Mouse (Mus musculus) neural tube, embryonic 12.5 days (tissue): Measurements from ENCODE around the gene Chaf1a. TPM values are rescaled to one million over a fixed set of nuclear protein-coding genes. Genes with fewer than 3 reads are reported as not detected.

ENCODE experiments used
- ATAC-seq: fragments of 200-750 bp; cut with Nextera tagmentation; 2 replicates; pipeline ENCODE4 v1.8.0; 2017; ENCODE audit warnings: low read depth, mild to moderate bottlenecking, moderate TSS enrichment, moderate library complexity; ENCODE audit not compliant: low FRiP score
- H3K27ac ChIP-seq: fragments of 300-500 bp; sonication (generic); 2 replicates; pipeline ENCODE4 v1.5.1; 2016
- H3K27me3 ChIP-seq: fragments of 300-500 bp; sonication (generic); replicated peaks from 2 replicates; pipeline ENCODE4 v1.6.1; 2016; ENCODE audit warnings: mild to moderate bottlenecking
- H3K36me3 ChIP-seq: fragments of 300-500 bp; sonication (generic); 2 replicates; pipeline ENCODE4 v1.6.1; 2016; ENCODE audit warnings: mild to moderate bottlenecking
- H3K4me1 ChIP-seq: fragments of 300-500 bp; sonication (generic); 2 replicates; pipeline ENCODE4 v1.6.1; 2016
- H3K4me2 ChIP-seq: fragments of 300-500 bp; sonication (generic); replicated peaks from 2 replicates; pipeline ENCODE4 v1.6.1; 2016; ENCODE audit warnings: mild to moderate bottlenecking
- H3K4me3 ChIP-seq: fragments of 300-500 bp; sonication (generic); 2 replicates; pipeline ENCODE4 v1.5.1; 2016
- H3K9ac ChIP-seq: fragments of 300-500 bp; sonication (generic); 2 replicates; pipeline ENCODE4 v1.6.1; 2016; ENCODE audit warnings: mild to moderate bottlenecking
- H3K9me3 ChIP-seq: fragments of 300-500 bp; sonication (generic); 2 replicates; pipeline ENCODE4 v1.6.1; 2016; ENCODE audit warnings: mild to moderate bottlenecking
- WGBS: fragments of 180-500 bp; shearing (Covaris S2); methylation state at CpG from one replicate; pipeline ENCODE4 v1.1.7; 2016; 5-methylcytosine and 5-hydroxymethylcytosine counted together
- polyA plus RNA-seq: library from polyadenylated mRNA; unstranded; fragments of >200 nt; fragmentation: Nextera tagmentation; extraction: Ambion mirVana; gene quantifications from 2 replicates; pipeline ENCODE4 v1.2.1, GENCODE M21; 2016

Chaf1a gene
- polyA plus RNA-seq, 1 experiment from 2014 or later = 25.3 TPM

- ATAC-seq = no peak
- H3K4me2 ChIP-seq = no peak overlapping the region
- whole genome bisulfite sequencing = 44% methylated on average over 2 of the region's 2 CpGs
- H3K9me3 ChIP-seq = no peaks in the 10 kb centered on the region
- H3K27ac ChIP-seq = no peak overlapping the region
- H3K36me3 ChIP-seq = peaks cover 39% of the 10 kb centered on the region
- peaks cover 14% of the 10 kb centered on the region for H3K4me1 ChIP-seq
- no peak overlapping the region for H3K9ac ChIP-seq
- H3K27me3 ChIP-seq = no peaks in the 10 kb centered on the region
- H3K4me3 ChIP-seq = no peak overlapping the region
These were observed 17.9 kb upstream of the Chaf1a start for GRCm38 (mm10) chr17:56022131-56022988.

GRCm38 (mm10) chr17:56022989-56023290 is 17.3 kb upstream of the Chaf1a start:
- peaks cover 14% of the 10 kb centered on the region for H3K4me1 ChIP-seq
- H3K36me3 ChIP-seq = peaks cover 39% of the 10 kb centered on the region
- H3K9ac ChIP-seq = no peak overlapping the region

GRCm38 (mm10) chr17:56023386-56023785 is 16.9 kb upstream of the Chaf1a start:
- Histone ChIP-seq H3K4me3 (no peak overlapping the region), H3K36me3 (peaks cover 39% of the 10 kb centered on the region), H3K4me1 (peaks cover 14% of the 10 kb centered on the region), H3K4me2 (no peak overlapping the region), H3K27ac (no peak overlapping the region), H3K27me3 (no peaks in the 10 kb centered on the region), H3K9ac (no peak overlapping the region), H3K9me3 (no peaks in the 10 kb centered on the region)
- no peak for ATAC-seq
- WGBS = 83% methylated on average over 5 of the region's 5 CpGs

More at GRCm38 (mm10) chr17:56022989-56023290, 17.3 kb upstream of the Chaf1a start:
- no peak overlapping the region for H3K4me2 ChIP-seq
- H3K9me3 ChIP-seq = no peaks in the 10 kb centered on the region
- H3K4me3 ChIP-seq = no peak overlapping the region
- H3K27ac ChIP-seq = no peak overlapping the region
- 85% methylated on average over 4 of the region's 4 CpGs for WGBS
- H3K27me3 ChIP-seq = no peaks in the 10 kb centered on the region
- ATAC-seq = no peak

GRCm38 (mm10) chr17:56024476-56024875 is 15.8 kb upstream of the Chaf1a start:
- Histone ChIP-seq H3K9ac (no peak overlapping the region), H3K4me3 (no peak overlapping the region), H3K4me2 (no peak overlapping the region), H3K4me1 (peaks cover 14% of the 10 kb centered on the region), H3K27me3 (no peaks in the 10 kb centered on the region), H3K9me3 (no peaks in the 10 kb centered on the region), H3K27ac (no peak overlapping the region), H3K36me3 (peaks cover 39% of the 10 kb centered on the region)
- WGBS = 74% methylated on average over 2 of the region's 2 CpGs
- no peak for ATAC-seq

GRCm38 (mm10) chr17:56024931-56025330 is 15.3 kb upstream of the Chaf1a start:
- no peak overlapping the region for H3K9ac ChIP-seq
- H3K9me3 ChIP-seq = no peaks in the 10 kb centered on the region
- ATAC-seq = no peak
- 84% methylated on average over 5 of the region's 5 CpGs for WGBS
- no peaks in the 10 kb centered on the region for H3K27me3 ChIP-seq
- no peak overlapping the region for H3K4me2 ChIP-seq
- no peak overlapping the region for H3K27ac ChIP-seq
- H3K4me1 ChIP-seq = peaks cover 14% of the 10 kb centered on the region
- no peak overlapping the region for H3K4me3 ChIP-seq
- peaks cover 36% of the 10 kb centered on the region for H3K36me3 ChIP-seq

GRCm38 (mm10) chr17:56026303-56026702 is 13.9 kb upstream of the Chaf1a start:
- H3K36me3 ChIP-seq = peaks cover 39% of the 10 kb centered on the region
- H3K4me3 ChIP-seq = no peak overlapping the region
- no peak overlapping the region for H3K9ac ChIP-seq
- no peak overlapping the region for H3K27ac ChIP-seq
- ATAC-seq = no peak
- H3K4me1 ChIP-seq = peaks cover 14% of the 10 kb centered on the region
- no peaks in the 10 kb centered on the region for H3K27me3 ChIP-seq
- no peak overlapping the region for H3K4me2 ChIP-seq
- no peaks in the 10 kb centered on the region for H3K9me3 ChIP-seq
- 88% methylated on average over 1 of the region's 1 CpGs for WGBS

- H3K27me3 ChIP-seq = no peaks in the 10 kb centered on the region
- no peak overlapping the region for H3K4me2 ChIP-seq
- no peak for ATAC-seq
- H3K4me3 ChIP-seq = no peak overlapping the region
- peaks cover 42% of the 10 kb centered on the region for H3K36me3 ChIP-seq
- WGBS = 71% methylated on average over 1 of the region's 1 CpGs
- H3K4me1 ChIP-seq = peaks cover 14% of the 10 kb centered on the region
- no peak overlapping the region for H3K27ac ChIP-seq
- no peak overlapping the region for H3K9ac ChIP-seq
- H3K9me3 ChIP-seq = no peaks in the 10 kb centered on the region
These were observed 13.4 kb upstream of the Chaf1a start for GRCm38 (mm10) chr17:56026881-56027280.

GRCm38 (mm10) chr17:56027801-56028441 is 12.3 kb upstream of the Chaf1a start:
- no peaks in the 10 kb centered on the region for H3K27me3 ChIP-seq
- 92% methylated on average over 5 of the region's 5 CpGs for WGBS
- no peak for ATAC-seq
- H3K4me2 ChIP-seq = no peak overlapping the region
- H3K9ac ChIP-seq = no peak overlapping the region
- peaks cover 50% of the 10 kb centered on the region for H3K36me3 ChIP-seq
- H3K4me1 ChIP-seq = peaks cover 6% of the 10 kb centered on the region
- H3K4me3 ChIP-seq = no peak overlapping the region
- H3K9me3 ChIP-seq = no peaks in the 10 kb centered on the region
- no peak overlapping the region for H3K27ac ChIP-seq

GRCm38 (mm10) chr17:56030238-56030870 is 9.9 kb upstream of the Chaf1a start:
- WGBS = 94% methylated on average over 9 of the region's 9 CpGs
- Histone ChIP-seq H3K9me3 (no peaks in the 10 kb centered on the region), H3K27me3 (no peaks in the 10 kb centered on the region), H3K36me3 (peaks cover 55% of the 10 kb centered on the region), H3K4me3 (no peak overlapping the region), H3K4me1 (peaks cover 13% of the 10 kb centered on the region), H3K4me2 (no peak overlapping the region), H3K9ac (no peak overlapping the region), H3K27ac (no peak overlapping the region)
- no peak for ATAC-seq

GRCm38 (mm10) chr17:56030919-56031318 is 9.3 kb upstream of the Chaf1a start:
- no peak for ATAC-seq
- Histone ChIP-seq H3K27me3 (no peaks in the 10 kb centered on the region), H3K4me2 (no peak overlapping the region), H3K4me1 (peaks cover 16% of the 10 kb centered on the region), H3K27ac (no peak overlapping the region), H3K36me3 (peaks cover 55% of the 10 kb centered on the region), H3K9ac (no peak overlapping the region), H3K4me3 (no peak overlapping the region), H3K9me3 (no peaks in the 10 kb centered on the region)
- 73% methylated on average over 5 of the region's 5 CpGs for WGBS

- ATAC-seq = no peak
These were observed 8.8 kb upstream of the Chaf1a start for GRCm38 (mm10) chr17:56031431-56031830.

GRCm38 (mm10) chr17:56032127-56032733 is 8.0 kb upstream of the Chaf1a start:
- no peaks in the 10 kb centered on the region for H3K9me3 ChIP-seq
- no peak overlapping the region for H3K4me2 ChIP-seq
- peaks cover 54% of the 10 kb centered on the region for H3K36me3 ChIP-seq
- no peak for ATAC-seq
- no peak overlapping the region for H3K9ac ChIP-seq
- no peaks in the 10 kb centered on the region for H3K27me3 ChIP-seq
- no peak overlapping the region for H3K27ac ChIP-seq
- peaks cover 19% of the 10 kb centered on the region for H3K4me1 ChIP-seq
- 78% methylated on average over 6 of the region's 6 CpGs for WGBS
- H3K4me3 ChIP-seq = no peak overlapping the region

More at GRCm38 (mm10) chr17:56031431-56031830, 8.8 kb upstream of the Chaf1a start:
- H3K4me1 ChIP-seq = peaks cover 16% of the 10 kb centered on the region
- no peak overlapping the region for H3K4me3 ChIP-seq
- 92% methylated on average over 7 of the region's 7 CpGs for WGBS
- peaks cover 55% of the 10 kb centered on the region for H3K36me3 ChIP-seq
- no peaks in the 10 kb centered on the region for H3K9me3 ChIP-seq
- no peak overlapping the region for H3K4me2 ChIP-seq
- H3K9ac ChIP-seq = no peak overlapping the region
- H3K27ac ChIP-seq = no peak overlapping the region
- no peaks in the 10 kb centered on the region for H3K27me3 ChIP-seq
